Mouse (Mus musculus): ENCODE measurements around the gene Rpl23a.
"Not testable (repeated sequence)": the region's sequence is repeated elsewhere in the genome, so short reads cannot be mapped to it uniquely, and the experiment has no call there.

Gene Rpl23a

DNA sequence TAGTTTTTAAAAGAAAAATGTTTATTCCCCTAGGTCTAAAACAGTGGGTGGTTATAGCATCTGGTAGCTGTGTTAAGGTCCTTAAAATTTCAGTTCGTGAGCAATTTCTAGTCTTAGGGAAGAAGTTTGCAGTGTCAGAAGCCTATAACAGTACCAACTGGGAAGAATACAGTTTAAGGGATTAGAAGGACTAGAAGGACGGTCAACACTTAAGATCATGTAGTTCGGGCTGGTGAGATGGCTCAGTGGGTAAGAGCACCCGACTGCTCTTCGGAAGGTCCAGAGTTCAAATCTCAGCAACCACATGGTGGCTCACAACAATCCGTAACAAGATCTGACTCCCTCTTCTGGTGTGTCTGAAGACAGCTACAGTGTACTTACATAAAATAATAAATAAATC is 1.3 kb upstream of the Rpl23a start:
- not testable (repeated sequence) for DNase-seq (ENCODE audit: low spot score in 2 of 2)

DNA sequence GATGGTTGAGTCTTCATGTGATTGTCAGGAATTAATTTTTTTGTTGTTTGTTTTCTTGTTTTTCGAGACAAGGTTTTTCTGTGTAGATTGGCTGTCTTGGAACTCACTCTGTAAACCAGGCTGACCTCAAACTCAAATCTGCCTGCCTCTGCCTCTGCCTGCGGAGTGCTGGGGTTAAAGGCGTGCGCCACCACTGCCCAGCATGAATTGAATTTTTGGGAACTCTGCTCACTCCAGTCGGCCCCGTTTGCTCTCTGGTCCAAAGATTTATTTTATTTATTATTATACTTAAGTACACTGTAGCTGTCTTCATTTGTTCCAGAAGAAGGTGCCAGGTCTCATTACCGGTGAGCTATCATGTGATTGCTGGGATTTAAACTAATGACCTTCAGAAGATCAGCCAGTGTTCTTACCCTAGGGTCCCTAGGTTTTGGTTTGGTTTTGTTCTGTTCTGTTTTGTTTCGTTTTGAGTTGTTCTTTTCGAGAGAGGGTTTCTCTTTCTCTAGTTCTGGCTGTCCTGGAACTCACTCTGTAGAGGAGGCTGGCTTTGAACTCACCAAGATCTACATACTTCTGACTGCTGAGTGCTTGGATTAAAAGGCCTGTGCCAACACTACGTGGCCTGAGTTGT is 615 bp upstream of the Rpl23a start:
- no peak for DNase-seq (ENCODE audit: low spot score in 2 of 2)

GRCm38 (mm10) chr11:78182450-78182849 is 934 bp downstream of the Rpl23a start:
- DNase-seq (ENCODE audit: low spot score in 2 of 2), result no peak

DNA sequence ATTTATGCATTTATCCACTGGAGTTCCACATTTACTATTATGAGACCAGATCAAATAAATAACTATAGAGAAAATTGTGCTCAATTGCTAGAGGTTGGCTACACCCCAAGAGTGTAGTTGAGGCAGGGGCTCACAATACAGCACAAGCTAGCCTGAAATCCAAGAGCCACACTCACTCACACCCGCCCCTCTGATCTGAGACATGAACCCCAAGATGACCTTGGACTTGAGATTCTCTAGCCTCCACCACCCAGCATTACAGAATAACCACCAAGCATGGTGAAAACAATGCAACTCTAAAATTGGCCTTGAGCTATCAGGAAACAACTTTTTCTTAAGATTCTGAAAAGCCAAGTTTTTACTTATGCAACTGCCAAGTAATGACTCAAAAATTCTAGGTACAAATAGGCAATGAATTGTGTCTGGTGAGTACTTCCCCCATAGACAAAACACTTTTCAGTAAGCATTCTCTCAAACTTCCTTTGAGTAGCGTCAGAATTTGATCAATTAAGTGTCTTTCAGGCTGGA is 1.5 kb downstream of the Rpl23a start:
- no peak for DNase-seq (ENCODE audit: low spot score in 2 of 2)

- no peak for DNase-seq (ENCODE audit: low spot score in 2 of 2)
These were observed 3.2 kb downstream of the Rpl23a start for GRCm38 (mm10) chr11:78180081-78180761.

DNA sequence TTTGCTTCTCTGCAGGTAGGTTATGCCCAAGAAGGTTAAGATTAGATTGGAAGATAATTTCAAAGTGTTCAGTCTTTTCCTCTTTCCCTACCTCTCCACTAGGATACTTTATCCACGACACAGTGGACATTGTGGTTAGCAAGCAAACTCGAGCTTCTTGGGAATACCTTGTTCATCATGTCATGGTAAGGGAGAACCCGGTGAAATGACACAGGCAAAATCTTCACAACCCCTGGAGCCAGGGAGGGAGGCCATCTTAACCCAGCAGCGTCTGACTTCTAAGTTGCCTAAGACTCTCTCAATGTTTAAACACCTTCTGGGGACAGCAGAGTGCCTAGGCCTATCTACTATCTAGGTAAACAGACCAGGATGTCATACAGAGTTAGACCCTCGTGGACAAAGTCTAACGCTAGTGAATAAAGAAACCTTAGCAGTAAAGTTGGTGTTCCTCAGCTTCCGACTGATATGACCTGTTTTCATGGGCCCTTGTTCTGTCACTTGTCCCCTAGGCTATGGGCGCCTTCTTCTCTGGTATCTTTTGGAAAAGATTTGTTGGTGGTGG is 3.9 kb downstream of the Rpl23a start:
- DNase-seq (ENCODE audit: low spot score in 2 of 2), result no peak

DNA sequence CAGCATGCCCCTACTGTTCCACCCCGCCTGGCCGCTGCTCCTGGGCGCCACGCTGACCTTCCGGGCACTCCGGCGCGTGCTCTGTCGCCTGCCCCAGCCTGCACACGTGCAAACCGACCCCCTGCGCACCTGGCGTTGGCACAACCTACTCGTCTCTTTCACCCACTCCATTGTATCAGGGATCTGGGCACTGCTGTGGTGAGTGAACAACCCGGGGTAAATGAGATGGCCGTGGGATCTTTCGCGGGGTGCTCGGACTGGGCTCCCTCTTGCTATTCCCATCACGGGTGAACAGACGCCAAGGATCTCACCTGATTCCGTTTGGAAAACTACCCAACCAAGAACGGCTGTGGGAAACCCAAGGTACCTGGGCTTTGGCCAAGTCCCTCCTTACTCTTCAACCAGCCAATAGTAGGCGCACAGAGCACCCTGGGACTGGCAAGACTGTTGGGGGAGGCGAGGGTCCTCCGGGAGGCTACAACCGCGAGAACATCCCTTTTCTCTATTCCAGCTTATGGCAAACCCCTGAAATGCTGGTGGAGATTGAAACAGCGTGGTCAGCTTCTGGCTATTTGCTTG is 4.4 kb downstream of the Rpl23a start:
- no peak for DNase-seq (ENCODE audit: low spot score in 2 of 2)

GRCm38 (mm10) chr11:78177903-78178858 is 5.2 kb downstream of the Rpl23a start:
- peak; percentile 85 to 89 for DNase-seq (ENCODE audit: low spot score in 2 of 2)

GRCm38 (mm10) chr11:78177437-78177836 is 5.9 kb downstream of the Rpl23a start:
- DNase-seq (ENCODE audit: low spot score in 2 of 2), result no peak

DNA sequence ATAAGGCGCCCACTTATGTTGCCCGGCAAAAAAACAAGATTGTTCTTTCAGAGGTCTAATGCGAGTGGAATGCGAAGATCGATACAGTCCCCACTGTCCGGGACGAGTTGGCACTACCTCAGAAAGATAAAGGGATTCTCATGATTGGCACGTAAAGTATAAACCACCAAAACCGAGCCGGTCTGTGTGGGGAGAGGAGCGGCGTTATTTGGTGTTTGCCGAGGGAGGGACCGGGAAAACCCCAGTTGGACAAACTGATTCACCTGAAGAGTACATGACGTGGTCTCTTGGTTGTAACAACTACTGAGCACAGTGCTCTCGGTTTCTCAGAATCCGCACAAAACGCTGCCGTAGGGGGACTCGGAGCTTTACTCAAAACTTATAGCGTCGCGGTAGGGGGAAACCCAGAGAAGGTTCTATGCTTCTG is 6.5 kb downstream of the Rpl23a start:
- no peak for DNase-seq (ENCODE audit: low spot score in 2 of 2)

DNA sequence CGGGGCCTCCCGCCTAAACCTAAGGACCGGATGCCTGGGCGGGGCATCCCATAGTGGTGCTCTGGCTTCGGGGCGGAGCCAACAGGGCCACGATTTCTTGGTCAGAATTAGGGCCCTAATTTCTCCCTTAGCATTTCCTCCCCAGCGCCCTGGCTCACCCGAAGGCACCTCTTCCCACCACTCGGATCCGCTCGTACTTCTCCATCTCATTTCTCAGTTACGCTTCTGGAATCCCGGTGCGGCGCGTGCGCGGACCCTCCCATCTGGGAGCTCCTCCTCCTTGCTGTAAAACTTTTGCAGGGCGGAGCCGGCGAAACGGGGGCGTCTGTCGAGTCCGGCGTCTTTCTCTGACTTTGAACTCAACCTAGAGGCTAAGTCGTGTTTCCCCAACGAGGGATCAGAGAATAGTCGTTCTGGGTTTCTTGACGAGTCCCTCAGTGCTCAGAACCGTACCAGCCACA is 7.0 kb downstream of the Rpl23a start, which contains the start of the genes Nek8 and Tlcd1:
Nek8 (minus strand) TSS at position 274 of the 461 bp plus-strand sequence.
Tlcd1 (plus strand) TSS at position 310 of the 461 bp plus-strand sequence.
- peak in 1 of 2 experiments; percentile 70 for DNase-seq (ENCODE audit: low spot score in 2 of 2)

DNA sequence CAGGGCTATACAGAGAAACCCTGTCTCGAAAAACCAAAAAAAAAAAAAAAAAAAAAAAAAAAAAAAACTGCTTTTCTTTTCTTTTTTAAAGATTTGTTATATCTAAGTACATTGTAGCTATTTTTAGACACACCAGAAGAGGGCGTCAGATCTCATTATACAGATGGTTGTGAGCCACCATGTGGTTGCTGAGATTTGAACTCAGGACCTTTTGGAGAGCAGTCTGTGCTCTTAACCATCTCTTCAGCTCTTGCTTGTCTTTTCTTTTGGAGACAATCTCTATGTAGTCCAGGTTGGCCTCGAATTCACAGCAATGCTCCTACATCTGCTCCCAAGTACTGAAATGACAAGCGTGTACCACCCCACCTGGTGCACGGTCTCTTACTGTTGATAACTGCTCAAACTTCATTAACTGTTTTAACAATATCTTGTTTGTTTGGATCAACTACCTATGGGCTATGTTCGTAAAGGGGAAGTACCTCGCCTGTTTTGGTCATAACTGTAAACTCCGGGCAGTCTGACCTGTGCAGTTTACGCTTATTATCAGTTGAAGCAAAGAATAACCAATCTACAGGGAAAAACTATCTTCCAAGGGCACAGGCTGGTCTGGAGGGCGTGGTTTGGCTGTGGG is 7.5 kb downstream of the Rpl23a start:
- no peak for DNase-seq (ENCODE audit: low spot score in 2 of 2)

DNA sequence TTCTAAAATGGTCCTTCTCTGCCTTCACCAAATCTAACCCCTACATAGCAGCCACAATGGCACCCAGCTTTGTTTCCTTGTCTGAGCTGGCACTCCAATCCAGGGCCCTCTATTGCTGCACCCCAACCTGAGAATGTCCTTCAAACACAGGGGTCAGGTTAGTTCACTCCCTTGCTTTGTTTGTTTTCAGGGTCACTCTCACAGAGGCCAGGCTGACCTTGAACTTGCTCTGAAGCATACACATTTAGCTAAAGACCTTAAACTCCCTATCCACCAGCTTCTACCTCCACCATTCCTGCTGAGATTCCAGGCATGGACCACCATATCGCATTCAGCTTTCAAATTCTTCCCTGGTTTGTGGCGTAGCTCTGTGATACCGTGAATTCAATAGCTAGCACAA is 8.9 kb downstream of the Rpl23a start:
- DNase-seq (ENCODE audit: low spot score in 2 of 2), result no peak

GRCm38 (mm10) chr11:78172748-78173383 is 10.5 kb downstream of the Rpl23a start:
- DNase-seq (ENCODE audit: low spot score in 2 of 2), result no peak

- DNase-seq (ENCODE audit: low spot score in 2 of 2), result no peak
These were observed 11.2 kb downstream of the Rpl23a start for GRCm38 (mm10) chr11:78172034-78172747.

GRCm38 (mm10) chr11:78171328-78171727 is 12.1 kb downstream of the Rpl23a start:
- no peak for DNase-seq (ENCODE audit: low spot score in 2 of 2)

GRCm38 (mm10) chr11:78170306-78170705 is 13.1 kb downstream of the Rpl23a start:
- no peak for DNase-seq (ENCODE audit: low spot score in 2 of 2)

- no peak for DNase-seq (ENCODE audit: low spot score in 2 of 2)
These were observed 14.6 kb downstream of the Rpl23a start for GRCm38 (mm10) chr11:78168541-78169468.

All from right cerebral cortex, postnatal 36 days (tissue).